Mouse (Mus musculus) erythroblast, embryonic 14.5 days (primary cell): ENCODE data around the gene Fli1.

Experiments
- GATA1 ChIP-seq: IDR thresholded peaks from 2 replicates; pipeline ENCODE4 v1.6.1; 2012; ENCODE audit warnings: low read length, inconsistent platforms, mixed read lengths
- TAL1 ChIP-seq: IDR thresholded peaks from 3 replicates; pipeline ENCODE4 v1.6.1; 2012; ENCODE audit warnings: low read length, inconsistent platforms, mixed read lengths

DNA sequence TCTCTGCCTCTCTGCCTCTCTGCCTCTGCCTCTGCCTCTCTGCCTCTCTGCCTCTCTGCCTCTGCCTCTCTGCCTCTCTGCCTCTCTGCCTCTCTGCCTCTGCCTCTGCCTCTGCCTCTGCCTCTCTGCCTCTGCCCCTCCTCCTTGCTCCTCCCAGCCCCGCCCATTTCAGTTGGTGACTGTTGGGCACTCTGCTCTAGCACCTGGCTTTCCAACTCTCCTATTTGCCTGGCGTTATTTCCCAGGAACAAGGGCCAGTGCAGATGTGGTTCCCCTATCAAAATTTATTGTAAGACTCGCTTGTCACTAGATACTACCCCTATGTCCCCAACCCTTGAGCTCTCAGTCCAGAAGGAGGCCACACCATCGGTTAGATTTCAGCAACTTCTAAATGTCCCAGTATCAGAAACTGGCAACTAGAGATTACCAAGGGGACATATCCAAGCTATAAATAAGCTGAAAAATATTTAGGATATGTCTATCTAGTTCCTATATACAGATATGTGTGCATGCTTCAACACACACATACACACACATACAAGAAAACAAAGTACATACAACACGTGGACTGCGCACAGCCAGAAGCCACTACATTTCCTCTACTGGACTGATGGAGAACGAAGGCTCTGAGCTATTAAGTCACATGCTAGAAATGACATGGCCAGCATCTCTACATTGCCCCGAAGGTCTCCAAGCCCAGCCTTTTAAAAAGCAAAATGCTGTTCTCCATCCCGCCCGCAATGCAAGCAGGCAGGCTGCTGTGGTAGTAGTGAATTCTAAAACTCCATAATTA lies 26.6 kb downstream of the Fli1 start:
- TF ChIP-seq TAL1 (no peak), GATA1 (no peak)
